Mouse (Mus musculus) hindbrain, embryonic 12.5 days (tissue): Measurements from ENCODE around the gene Dhdds. TPM values are rescaled to one million over a fixed set of nuclear protein-coding genes. Genes with fewer than 3 reads are reported as not detected.

Experiments used
- ATAC-seq: fragments of 200-750 bp; cut with Nextera tagmentation; 2 replicates; pipeline ENCODE4 v1.8.0; 2017; ENCODE audit warnings: moderate TSS enrichment; ENCODE audit not compliant: low FRiP score
- H3K27ac ChIP-seq: fragments of 300-500 bp; sonication (generic); 2 replicates; pipeline ENCODE4 v1.5.1; 2016; ENCODE audit warnings: mild to moderate bottlenecking
- H3K27me3 ChIP-seq: fragments of 300-500 bp; sonication (generic); 2 replicates; pipeline ENCODE4 v1.6.1; 2016; ENCODE audit warnings: mild to moderate bottlenecking
- H3K36me3 ChIP-seq: fragments of 300-500 bp; sonication (generic); 2 replicates; pipeline ENCODE4 v1.6.1; 2016; ENCODE audit warnings: mild to moderate bottlenecking
- H3K4me1 ChIP-seq: fragments of 300-500 bp; sonication (generic); 2 replicates; pipeline ENCODE4 v1.6.1; 2016
- H3K4me2 ChIP-seq: fragments of 300-500 bp; sonication (generic); replicated peaks from 2 replicates; pipeline ENCODE4 v1.6.1; 2016; ENCODE audit warnings: mild to moderate bottlenecking
- H3K4me3 ChIP-seq: fragments of 300-500 bp; sonication (generic); 2 replicates; pipeline ENCODE4 v1.5.1; 2016; ENCODE audit warnings: mild to moderate bottlenecking
- H3K9ac ChIP-seq: fragments of 300-500 bp; sonication (generic); 2 replicates; pipeline ENCODE4 v1.6.1; 2016; ENCODE audit warnings: mild to moderate bottlenecking, moderate library complexity
- H3K9me3 ChIP-seq: fragments of 300-500 bp; sonication (generic); replicated peaks from 2 replicates; pipeline ENCODE4 v1.6.1; 2016; ENCODE audit warnings: mild to moderate bottlenecking
- WGBS: fragments of 180-500 bp; shearing (Covaris S2); methylation state at CpG from one replicate; pipeline ENCODE4 v1.1.7; 2016; 5-methylcytosine and 5-hydroxymethylcytosine counted together
- polyA plus RNA-seq: library from polyadenylated mRNA; unstranded; fragments of >200 nt; fragmentation: Nextera tagmentation; extraction: Ambion mirVana; gene quantifications from 2 replicates; pipeline ENCODE4 v1.2.1, GENCODE M21; 2016

Dhdds gene
- polyA plus RNA-seq, 1 experiment from 2014 or later: 43.1 TPM

DNA sequence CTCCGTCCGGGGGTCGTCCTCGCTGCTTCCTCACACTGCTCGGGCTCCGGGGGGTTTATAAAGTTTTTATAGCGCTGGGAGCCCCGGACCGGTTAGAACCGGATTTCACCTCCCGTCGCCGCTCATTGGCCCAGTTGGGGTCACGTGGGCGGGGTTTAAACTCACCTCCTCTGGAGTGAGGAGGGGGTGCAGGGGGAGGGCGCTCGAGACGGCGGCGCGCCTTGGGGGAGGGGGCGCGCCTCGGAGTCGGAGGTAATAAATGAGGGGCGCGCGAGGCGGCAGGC lies 32.9 kb downstream of the Dhdds start:
- Histone ChIP-seq H3K27ac (peak overlapping the region; percentile 100), H3K9ac (peak overlapping the region; percentile 97), H3K27me3 (no peaks in the 10 kb centered on the region), H3K4me1 (peaks cover 45% of the 10 kb centered on the region), H3K4me3 (peak overlapping the region; percentile 79), H3K9me3 (no peaks in the 10 kb centered on the region), H3K36me3 (peaks cover 37% of the 10 kb centered on the region), H3K4me2 (peak overlapping the region; percentile 87)
- WGBS: 2% methylated on average over 29 of the region's 29 CpGs
- peak; percentile 84 for ATAC-seq

DNA sequence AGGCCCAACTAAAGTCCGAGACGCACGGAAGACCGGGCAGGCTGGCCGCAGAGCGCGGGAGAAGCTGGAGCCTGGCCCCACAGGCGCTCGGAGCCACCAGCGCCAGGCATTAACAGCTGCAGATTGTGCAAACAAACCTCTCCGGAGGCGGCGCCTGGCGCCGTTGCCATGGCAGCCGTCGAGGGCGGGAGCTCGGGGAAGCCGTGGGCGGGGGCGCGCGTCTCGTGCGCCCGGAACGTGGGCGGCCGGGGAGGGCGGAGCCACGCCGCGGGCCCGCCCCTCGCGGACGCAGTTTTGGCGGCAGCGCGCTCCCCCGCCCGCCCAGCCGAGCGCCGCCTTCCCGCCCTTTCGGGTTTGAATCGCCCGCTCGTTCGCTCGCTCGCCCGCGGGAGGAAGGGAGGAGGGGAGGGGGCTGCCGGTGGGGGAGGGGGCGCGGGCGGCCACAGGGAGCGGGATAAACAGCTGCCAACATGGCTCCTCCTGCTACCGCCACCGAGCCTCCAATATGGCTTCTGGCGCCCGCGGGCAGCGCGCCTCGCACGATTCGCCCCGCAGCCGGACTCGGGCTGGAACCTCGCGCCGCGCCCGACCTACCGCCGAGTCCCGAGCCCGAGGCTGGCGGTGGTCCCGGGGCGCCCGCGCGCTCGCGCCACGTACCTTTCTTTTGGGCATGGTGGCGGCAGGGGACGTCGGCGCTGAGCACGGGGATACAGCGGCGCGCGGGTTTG lies 33.4 kb downstream of the Dhdds start:
- Histone ChIP-seq H3K4me3 (peak overlapping the region; percentile 79), H3K4me1 (peaks cover 45% of the 10 kb centered on the region), H3K27ac (peak overlapping the region; percentile 100), H3K4me2 (peak overlapping the region; percentile 87), H3K9me3 (no peaks in the 10 kb centered on the region), H3K27me3 (no peaks in the 10 kb centered on the region), H3K9ac (peak overlapping the region; percentile 97), H3K36me3 (peaks cover 37% of the 10 kb centered on the region)
- peak; percentile 67 for ATAC-seq
- WGBS: under 1% methylated on average over 85 of the region's 101 CpGs

DNA sequence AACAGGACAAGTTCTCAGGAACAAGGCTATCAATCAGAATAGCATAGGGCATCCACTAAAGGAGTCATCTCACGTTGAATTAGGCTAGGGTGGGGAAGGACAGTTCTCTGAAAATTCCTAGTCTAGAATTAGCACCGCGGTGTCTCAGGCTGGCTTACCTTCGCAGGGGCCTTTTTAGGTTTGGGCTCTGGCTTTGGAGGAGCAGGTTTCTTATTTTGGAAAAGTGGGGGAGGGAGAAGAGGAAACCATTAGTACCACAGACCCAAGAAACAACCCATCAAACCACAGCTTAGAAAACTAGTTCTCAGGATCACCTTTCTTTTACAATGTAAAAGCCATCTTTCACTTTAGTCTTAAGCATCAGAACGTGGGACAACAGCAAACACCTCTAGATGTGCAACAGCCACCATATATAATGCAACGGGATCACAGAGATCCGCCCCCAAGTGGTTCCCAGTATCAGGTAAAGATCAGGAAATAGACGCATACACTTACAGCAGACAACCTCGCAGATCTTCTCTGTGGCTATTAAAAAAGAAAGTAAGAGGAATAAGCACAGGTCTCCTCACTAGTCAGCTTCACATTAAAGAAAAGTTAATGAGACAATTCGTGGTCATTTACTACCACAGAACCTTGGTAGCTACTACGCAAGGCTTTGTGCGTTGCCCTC lies 34.3 kb downstream of the Dhdds start:
- Histone ChIP-seq H3K27me3 (no peaks in the 10 kb centered on the region), H3K36me3 (peaks cover 34% of the 10 kb centered on the region), H3K4me2 (peak overlapping the region; percentile 87), H3K9me3 (no peaks in the 10 kb centered on the region), H3K9ac (peak overlapping the region; percentile 39), H3K27ac (peak overlapping the region; percentile 100; the same call in 1 of the 2 replicates), H3K4me3 (peak overlapping the region; percentile 79), H3K4me1 (peaks cover 45% of the 10 kb centered on the region)
- ATAC-seq: no peak
- WGBS: 54% methylated on average over 12 of the region's 12 CpGs

DNA sequence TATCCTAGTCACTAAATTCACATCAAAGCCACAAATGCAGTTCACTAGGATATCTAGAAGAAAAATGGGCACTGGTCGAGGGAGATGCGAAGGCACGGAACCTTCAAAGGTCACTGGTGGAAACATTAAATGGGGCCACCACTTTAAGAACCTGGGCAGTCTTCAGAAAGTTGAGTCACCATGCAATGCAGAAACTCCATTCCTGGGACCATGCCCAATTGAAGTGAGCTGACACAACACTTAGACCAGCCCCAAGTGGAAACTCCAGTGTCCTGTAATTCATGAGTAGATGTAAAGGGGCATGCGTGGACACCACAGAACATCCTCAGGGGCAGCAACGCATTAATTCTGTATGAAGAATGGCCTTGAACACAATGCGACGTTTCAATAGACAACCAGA lies 38.2 kb downstream of the Dhdds start:
- WGBS: 84% methylated on average over 7 of the region's 7 CpGs
- no peak overlapping the region for H3K9ac ChIP-seq
- no peak for ATAC-seq
- H3K4me1 ChIP-seq: peaks cover 14% of the 10 kb centered on the region
- no peaks in the 10 kb centered on the region for H3K9me3 ChIP-seq
- H3K27me3 ChIP-seq: no peaks in the 10 kb centered on the region
- H3K4me3 ChIP-seq: no peak overlapping the region
- peaks cover 34% of the 10 kb centered on the region for H3K36me3 ChIP-seq
- H3K27ac ChIP-seq: no peak overlapping the region
- no peak overlapping the region for H3K4me2 ChIP-seq

DNA sequence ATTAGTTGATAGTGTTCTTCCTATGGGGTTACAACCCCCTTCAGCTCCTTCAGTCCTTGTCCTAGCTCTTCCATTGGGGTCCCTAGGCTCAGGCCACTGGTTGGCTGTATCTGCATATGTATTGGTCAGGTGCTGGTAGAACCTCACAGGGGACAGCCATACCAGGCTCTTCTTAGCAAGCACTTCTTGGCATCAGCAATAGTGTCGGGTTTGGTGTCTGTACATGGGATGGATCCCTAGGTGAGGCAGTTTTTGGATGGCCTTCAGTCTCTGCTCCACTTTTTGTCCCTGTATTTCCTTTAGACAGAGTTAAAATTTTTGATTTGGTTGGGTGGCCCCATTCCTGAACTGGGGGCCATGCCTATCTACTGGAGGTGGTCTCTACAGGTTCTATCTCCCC lies 41.8 kb downstream of the Dhdds start:
- no peak for ATAC-seq

DNA sequence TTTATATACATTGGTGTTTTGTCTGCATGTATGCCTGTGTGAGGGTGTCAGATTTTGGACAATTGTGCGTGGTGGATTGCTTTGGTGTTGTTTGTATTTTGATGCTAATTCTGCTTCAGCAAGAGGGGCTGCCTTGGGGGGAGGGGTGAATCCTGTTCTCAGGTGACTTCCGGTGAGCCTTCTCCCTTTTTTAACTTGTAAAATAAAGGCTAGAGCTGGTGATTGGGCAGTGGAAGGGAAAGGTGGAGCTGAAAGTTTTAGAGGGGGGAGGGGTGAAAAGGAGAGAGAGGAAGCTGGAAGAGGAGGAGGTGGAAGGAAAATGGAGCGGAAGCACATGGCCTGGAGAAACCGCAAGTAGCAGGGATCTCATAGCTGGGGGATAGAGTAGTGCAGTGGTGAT lies 44.4 kb downstream of the Dhdds start:
- no peaks in the 10 kb centered on the region for H3K4me1 ChIP-seq
- H3K4me3 ChIP-seq: no peak overlapping the region
- H3K27ac ChIP-seq: no peak overlapping the region
- no peaks in the 10 kb centered on the region for H3K27me3 ChIP-seq
- H3K9ac ChIP-seq: no peak overlapping the region
- no peaks in the 10 kb centered on the region for H3K9me3 ChIP-seq
- no peak overlapping the region for H3K4me2 ChIP-seq
- ATAC-seq: no peak
- no peaks in the 10 kb centered on the region for H3K36me3 ChIP-seq
- 87% methylated on average over 4 of the region's 4 CpGs for WGBS

More for the DNA sequence above, 41.8 kb downstream of the Dhdds start:
- H3K36me3 ChIP-seq: peaks cover 15% of the 10 kb centered on the region
- H3K9ac ChIP-seq: no peak overlapping the region
- H3K4me2 ChIP-seq: no peak overlapping the region
- H3K9me3 ChIP-seq: no peaks in the 10 kb centered on the region
- H3K27me3 ChIP-seq: no peaks in the 10 kb centered on the region
- H3K4me1 ChIP-seq: no peaks in the 10 kb centered on the region
- H3K27ac ChIP-seq: no peak overlapping the region
- 81% methylated on average over 1 of the region's 1 CpGs for WGBS
- no peak overlapping the region for H3K4me3 ChIP-seq

DNA sequence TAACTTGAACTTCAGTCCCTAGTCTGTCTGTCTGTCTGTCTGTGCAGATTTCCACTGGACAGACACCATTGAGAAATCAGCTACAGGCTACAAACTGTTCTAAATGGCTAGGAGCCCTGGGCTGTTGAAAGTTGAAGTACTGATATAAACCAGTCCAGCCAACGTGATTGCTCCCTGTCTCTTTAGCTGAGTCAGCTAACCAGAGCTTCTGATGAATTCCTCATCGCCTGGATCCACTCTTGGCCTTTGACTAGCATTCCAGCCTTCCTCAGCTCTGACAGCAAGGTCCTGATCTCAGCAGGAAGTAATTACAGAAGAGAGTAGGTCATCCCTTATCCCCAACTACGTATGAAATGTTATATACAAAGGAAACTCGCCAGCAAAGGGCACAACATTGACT lies 54.0 kb downstream of the Dhdds start:
- H3K27me3 ChIP-seq: no peaks in the 10 kb centered on the region
- no peak overlapping the region for H3K4me3 ChIP-seq
- no peak overlapping the region for H3K4me2 ChIP-seq
- no peak overlapping the region for H3K27ac ChIP-seq
- WGBS: 66% methylated on average over 4 of the region's 4 CpGs
- H3K4me1 ChIP-seq: no peaks in the 10 kb centered on the region
- H3K9me3 ChIP-seq: no peaks in the 10 kb centered on the region; the same call in 1 of the 2 replicates
- ATAC-seq: no peak
- no peak overlapping the region for H3K9ac ChIP-seq
- H3K36me3 ChIP-seq: no peaks in the 10 kb centered on the region

DNA sequence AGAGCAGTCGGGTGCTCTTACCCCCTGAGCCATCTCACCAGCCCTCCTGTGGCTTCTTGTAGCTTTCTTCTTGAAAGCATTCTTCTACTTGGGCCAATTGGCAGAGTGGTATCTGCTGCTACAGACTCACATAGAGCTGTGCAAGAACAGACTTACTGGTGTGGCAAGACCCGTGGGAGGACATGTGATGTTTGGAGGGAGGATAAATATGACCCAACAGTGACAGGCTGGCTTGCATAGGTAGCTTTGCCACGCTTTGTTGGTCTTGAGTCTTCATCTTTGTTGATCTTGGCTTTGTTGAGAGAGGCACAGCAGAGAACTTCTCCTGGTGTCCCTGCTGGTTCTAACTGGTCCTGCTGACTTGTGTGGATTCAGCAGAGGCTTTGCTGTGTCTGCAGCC lies 56.9 kb downstream of the Dhdds start:
- H3K27ac ChIP-seq: no peak overlapping the region
- H3K27me3 ChIP-seq: no peaks in the 10 kb centered on the region
- no peak overlapping the region for H3K9ac ChIP-seq
- H3K4me1 ChIP-seq: no peaks in the 10 kb centered on the region
- no peak overlapping the region for H3K4me3 ChIP-seq
- H3K9me3 ChIP-seq: no peaks in the 10 kb centered on the region; the same call in 1 of the 2 replicates
- H3K36me3 ChIP-seq: no peaks in the 10 kb centered on the region
- 65% methylated on average over 3 of the region's 3 CpGs for WGBS
- no peak overlapping the region for H3K4me2 ChIP-seq
- no peak for ATAC-seq

DNA sequence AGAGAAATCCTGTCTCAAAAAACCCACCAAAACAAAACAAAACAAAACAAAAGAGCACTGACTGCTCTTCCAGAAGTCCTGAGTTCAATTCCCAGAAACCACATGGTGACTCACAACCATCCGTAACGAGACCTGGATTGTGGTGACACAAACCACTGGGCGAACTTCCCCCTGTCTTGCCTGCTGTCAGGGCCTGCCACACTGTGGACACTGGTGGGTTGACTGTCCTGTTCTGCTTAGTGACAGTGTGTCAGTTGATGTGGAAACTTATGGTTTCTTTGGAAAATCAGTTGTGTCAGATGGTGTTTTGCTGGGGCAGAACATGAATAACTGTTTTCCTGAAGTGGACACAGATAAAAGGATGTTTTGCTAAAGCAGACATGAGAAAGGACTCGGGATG lies 58.0 kb downstream of the Dhdds start:
- no peak for ATAC-seq
- Histone ChIP-seq H3K27me3 (no peaks in the 10 kb centered on the region), H3K9ac (no peak overlapping the region), H3K4me2 (no peak overlapping the region), H3K9me3 (no peaks in the 10 kb centered on the region; the same call in 1 of the 2 replicates), H3K36me3 (no peaks in the 10 kb centered on the region), H3K27ac (no peak overlapping the region), H3K4me3 (no peak overlapping the region), H3K4me1 (no peaks in the 10 kb centered on the region)
- WGBS: 91% methylated on average over 4 of the region's 4 CpGs

DNA sequence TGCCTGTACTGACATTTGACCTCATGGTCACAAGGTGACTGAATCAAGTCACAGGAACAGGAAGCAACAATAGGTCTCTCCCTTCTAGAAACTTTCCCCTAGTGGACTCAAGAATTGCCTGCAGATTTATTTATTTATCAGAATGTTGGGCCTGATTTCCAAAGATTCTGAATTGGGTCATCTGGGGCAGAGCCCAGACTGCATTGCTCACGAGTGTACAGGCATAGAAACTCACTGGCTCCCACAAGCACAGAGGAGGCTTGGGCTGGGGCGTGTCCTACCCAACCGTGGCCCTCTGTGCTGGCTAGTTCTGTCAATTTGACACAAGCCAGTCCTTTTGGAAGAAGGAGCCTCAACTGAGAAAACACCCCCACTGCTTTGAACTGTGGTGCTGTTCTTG lies 59.1 kb downstream of the Dhdds start:
- H3K27ac ChIP-seq: no peak overlapping the region
- WGBS: 47% methylated on average over 3 of the region's 3 CpGs
- no peak for ATAC-seq
- H3K4me2 ChIP-seq: no peak overlapping the region
- no peak overlapping the region for H3K4me3 ChIP-seq
- no peaks in the 10 kb centered on the region for H3K4me1 ChIP-seq
- H3K27me3 ChIP-seq: no peaks in the 10 kb centered on the region
- H3K9me3 ChIP-seq: no peaks in the 10 kb centered on the region; the same call in 1 of the 2 replicates
- no peaks in the 10 kb centered on the region for H3K36me3 ChIP-seq
- H3K9ac ChIP-seq: no peak overlapping the region

DNA sequence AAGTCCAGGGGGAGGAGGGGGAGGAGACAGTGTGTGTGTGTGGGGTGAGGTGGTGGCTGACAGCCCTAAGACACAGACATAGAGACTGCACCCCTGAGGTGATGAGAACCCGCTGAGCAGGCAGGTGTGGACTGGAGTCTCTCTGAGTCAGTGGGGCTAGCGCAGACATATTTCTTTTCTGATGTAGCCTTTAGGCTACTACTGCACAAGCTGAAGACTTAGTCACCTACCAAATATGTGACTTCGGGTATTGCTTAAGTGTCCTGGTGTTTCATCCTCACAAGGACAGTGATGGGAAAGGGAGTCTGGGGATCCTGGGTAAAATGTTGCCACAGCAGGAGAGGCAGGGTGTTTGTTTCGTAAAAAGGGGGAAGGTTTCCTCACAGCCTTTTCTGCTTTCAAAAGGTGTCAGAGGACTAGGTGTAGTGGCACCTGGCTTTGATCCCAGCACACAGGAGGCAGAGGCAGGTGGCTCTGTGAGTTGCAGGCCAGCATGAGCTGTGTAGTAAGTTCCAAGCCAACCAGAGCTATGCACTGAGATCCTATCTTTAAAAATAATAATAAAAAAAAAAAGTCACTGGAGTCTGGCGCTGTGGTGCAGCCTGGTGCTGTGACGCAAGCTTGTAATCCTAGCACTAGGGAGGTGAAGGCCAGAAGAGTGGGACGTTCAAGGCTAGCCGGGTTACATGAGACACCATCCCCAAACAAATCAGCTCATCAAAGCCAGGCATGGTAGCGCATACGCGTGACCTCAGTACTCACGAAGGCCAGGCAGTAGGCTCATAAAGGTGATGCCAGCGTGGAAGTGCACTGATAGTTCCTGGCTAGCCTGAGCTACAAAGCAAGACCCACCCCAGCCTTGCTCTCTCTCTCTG lies 60.1 kb downstream of the Dhdds start:
- WGBS: 85% methylated on average over 13 of the region's 13 CpGs
- H3K36me3 ChIP-seq: no peaks in the 10 kb centered on the region
- no peak for ATAC-seq

DNA sequence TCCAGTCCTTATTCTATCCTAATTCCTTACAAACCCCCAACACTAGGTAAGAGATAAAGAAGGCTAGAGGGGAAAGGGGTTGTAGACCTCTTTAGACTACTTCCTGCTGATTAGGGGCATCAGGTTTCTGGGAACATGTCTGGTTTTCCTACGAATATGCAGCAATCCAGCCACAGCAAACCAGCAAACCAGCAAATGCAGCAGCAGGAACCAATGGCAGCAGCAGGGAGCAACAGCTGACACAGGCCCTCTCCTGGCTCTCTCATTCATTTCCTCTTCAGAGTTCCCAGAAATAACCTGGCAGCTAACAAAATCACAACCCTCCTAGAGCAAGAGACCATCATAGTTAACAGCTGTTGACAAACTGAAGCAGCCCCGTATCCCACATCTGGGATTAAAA lies 62.6 kb downstream of the Dhdds start:
- no peak for ATAC-seq
- H3K27ac ChIP-seq: no peak overlapping the region
- H3K4me1 ChIP-seq: no peaks in the 10 kb centered on the region
- no peaks in the 10 kb centered on the region for H3K36me3 ChIP-seq
- no peak overlapping the region for H3K9ac ChIP-seq
- no peaks in the 10 kb centered on the region for H3K9me3 ChIP-seq
- no peaks in the 10 kb centered on the region for H3K27me3 ChIP-seq
- WGBS: 57% methylated on average over 2 of the region's 2 CpGs
- no peak overlapping the region for H3K4me2 ChIP-seq
- no peak overlapping the region for H3K4me3 ChIP-seq

More for the DNA sequence above, 60.1 kb downstream of the Dhdds start:
- Histone ChIP-seq H3K27me3 (no peaks in the 10 kb centered on the region), H3K4me1 (no peaks in the 10 kb centered on the region), H3K4me3 (no peak overlapping the region), H3K27ac (no peak overlapping the region), H3K4me2 (no peak overlapping the region), H3K9me3 (no peaks in the 10 kb centered on the region; the same call in 1 of the 2 replicates), H3K9ac (no peak overlapping the region)
